Mouse (Mus musculus): ENCODE results near the gene H2-M10.6. TPM values are rescaled to one million over a fixed set of nuclear protein-coding genes. Genes with fewer than 3 reads are reported as not detected.

Gene H2-M10.6
- total RNA-seq, 1 experiment = not detected

- Histone ChIP-seq H3K36me3 (ENCODE audit: control insufficient read depth, insufficient read depth, low read length, poor library complexity, severe bottlenecking) (no peaks in the 10 kb centered on the region), H3K4me1 (ENCODE audit: control insufficient read depth in 2 of 2, insufficient read depth in 2 of 2, low read length in 2 of 2, poor library complexity in 1 of 2) (peaks cover 7 to 11% of the 10 kb centered on the region in 2 experiments; a peak in 3 of 4 replicates), H3K27ac (ENCODE audit: insufficient read depth, low read depth, low read length, poor library complexity, severe bottlenecking) (no peak overlapping the region), H3K9ac (ENCODE audit: insufficient read depth, low read depth, low read length, poor library complexity, severe bottlenecking) (no peak overlapping the region), H3K4me3 (ENCODE audit: insufficient read depth in 1 of 2, low read depth in 1 of 2, low read length in 2 of 2, poor library complexity in 1 of 2, severe bottlenecking in 1 of 2) (no peak overlapping the region), H3K9me3 (ENCODE audit: control insufficient read depth, insufficient read depth, low read depth, low read length) (no peaks in the 10 kb centered on the region)
- in situ Hi-C loops (cut with MboI; ENCODE audit: low sequenced_read_pairs in 2 of 2, unreplicated experiment in 2 of 2) = no loop called here
- TF ChIP-seq HCFC1 (IDR thresholded peaks at IDR 0.05; ENCODE audit: borderline replicate concordance, insufficient read depth, low read length) (no peak), CHD2 (IDR thresholded peaks at IDR 0.05; ENCODE audit: low read depth, low read length) (no peak), ZNF384 (IDR thresholded peaks at IDR 0.05; ENCODE audit: low read depth, low read length) (no peak), MAFK (IDR thresholded peaks at IDR 0.05; ENCODE audit: insufficient read depth, low read depth, low read length) (no peak), ZC3H11A (IDR thresholded peaks at IDR 0.05; ENCODE audit: borderline replicate concordance, low read depth, low read length) (no peak)
- peak; percentile 20 for DNase-seq (ENCODE audit: low read depth, low spot score)
Measured at GRCm38 (mm10) chr17:36832694-36833093, 20.7 kb downstream of the H2-M10.6 start.

- DNase-seq (ENCODE audit: low read depth, low spot score) = peak; percentile 54
- no peak for TF ChIP-seq ZC3H11A (IDR thresholded peaks at IDR 0.05; ENCODE audit: borderline replicate concordance, low read depth, low read length)
- no peak overlapping the region for H3K9ac ChIP-seq (ENCODE audit: insufficient read depth, low read depth, low read length, poor library complexity, severe bottlenecking)
- H3K9me3 ChIP-seq (ENCODE audit: control insufficient read depth, insufficient read depth, low read depth, low read length) = no peaks in the 10 kb centered on the region
- in situ Hi-C loops (cut with MboI; ENCODE audit: low sequenced_read_pairs in 2 of 2, unreplicated experiment in 2 of 2) = no loop called here
- no peaks in the 10 kb centered on the region; the same call in 1 of the 2 replicates for H3K36me3 ChIP-seq (ENCODE audit: control insufficient read depth, insufficient read depth, low read length, poor library complexity, severe bottlenecking)
- peaks cover 14 to 17% of the 10 kb centered on the region in 2 experiments; a peak in 3 of 4 replicates for H3K4me1 ChIP-seq (ENCODE audit: control insufficient read depth in 2 of 2, insufficient read depth in 2 of 2, low read length in 2 of 2, poor library complexity in 1 of 2)
- no peak overlapping the region; the same call in 1 of the 2 replicates for H3K27ac ChIP-seq (ENCODE audit: insufficient read depth, low read depth, low read length, poor library complexity, severe bottlenecking)
- H3K4me3 ChIP-seq (ENCODE audit: insufficient read depth in 1 of 2, low read depth in 1 of 2, low read length in 2 of 2, poor library complexity in 1 of 2, severe bottlenecking in 1 of 2) = no peak overlapping the region
Measured at GRCm38 (mm10) chr17:36835591-36836426, 23.8 kb downstream of the H2-M10.6 start.

- H3K36me3 ChIP-seq (ENCODE audit: control insufficient read depth, insufficient read depth, low read length, poor library complexity, severe bottlenecking) = no peaks in the 10 kb centered on the region; the same call in 1 of the 2 replicates
- peak; percentile 15 for DNase-seq (ENCODE audit: low read depth, low spot score)
- H3K9ac ChIP-seq (ENCODE audit: insufficient read depth, low read depth, low read length, poor library complexity, severe bottlenecking) = peak overlapping the region; percentile 12; the same call in 1 of the 2 replicates
- peaks cover 17% of the 10 kb centered on the region in 2 experiments for H3K4me1 ChIP-seq (ENCODE audit: control insufficient read depth in 2 of 2, insufficient read depth in 2 of 2, low read length in 2 of 2, poor library complexity in 1 of 2)
- TF ChIP-seq ZNF384 (IDR thresholded peaks at IDR 0.05; ENCODE audit: low read depth, low read length) (no peak), CHD2 (IDR thresholded peaks at IDR 0.05; ENCODE audit: low read depth, low read length) (no peak), MAFK (IDR thresholded peaks at IDR 0.05; ENCODE audit: insufficient read depth, low read depth, low read length) (no peak), ZC3H11A (IDR thresholded peaks at IDR 0.05; ENCODE audit: borderline replicate concordance, low read depth, low read length) (no peak), HCFC1 (IDR thresholded peaks at IDR 0.05; ENCODE audit: borderline replicate concordance, insufficient read depth, low read length) (no peak)
- in situ Hi-C loops (cut with MboI; ENCODE audit: low sequenced_read_pairs in 2 of 2, unreplicated experiment in 2 of 2) = no loop called here
- no peaks in the 10 kb centered on the region for H3K9me3 ChIP-seq (ENCODE audit: control insufficient read depth, insufficient read depth, low read depth, low read length)
- H3K4me3 ChIP-seq (ENCODE audit: insufficient read depth in 1 of 2, low read depth in 1 of 2, low read length in 2 of 2, poor library complexity in 1 of 2, severe bottlenecking in 1 of 2) = peak overlapping the region in 1 of 2 experiments; percentile 51; a peak in 2 of 4 replicates
- no peak overlapping the region; the same call in 1 of the 2 replicates for H3K27ac ChIP-seq (ENCODE audit: insufficient read depth, low read depth, low read length, poor library complexity, severe bottlenecking)
Measured at GRCm38 (mm10) chr17:36836427-36836812, 24.4 kb downstream of the H2-M10.6 start.

- Histone ChIP-seq H3K4me1 (ENCODE audit: control insufficient read depth in 2 of 2, insufficient read depth in 2 of 2, low read length in 2 of 2, poor library complexity in 1 of 2) (peaks cover 14 to 18% of the 10 kb centered on the region in 2 experiments), H3K27ac (ENCODE audit: insufficient read depth, low read depth, low read length, poor library complexity, severe bottlenecking) (peak within 1 kb of the TSS; percentile 17; the same call in 1 of the 2 replicates), H3K9me3 (ENCODE audit: control insufficient read depth, insufficient read depth, low read depth, low read length) (no peaks in the 10 kb centered on the region), H3K36me3 (ENCODE audit: control insufficient read depth, insufficient read depth, low read length, poor library complexity, severe bottlenecking) (no peaks in the 10 kb centered on the region; the same call in 1 of the 2 replicates), H3K4me3 (ENCODE audit: insufficient read depth in 1 of 2, low read depth in 1 of 2, low read length in 2 of 2, poor library complexity in 1 of 2, severe bottlenecking in 1 of 2) (peak within 1 kb of the TSS; percentile 78 to 97), H3K9ac (ENCODE audit: insufficient read depth, low read depth, low read length, poor library complexity, severe bottlenecking) (peak within 1 kb of the TSS; percentile 90)
- peak; percentile 96 for DNase-seq (ENCODE audit: low read depth, low spot score)
- in situ Hi-C loops (cut with MboI; ENCODE audit: low sequenced_read_pairs in 2 of 2, unreplicated experiment in 2 of 2) = no loop called here
- TF ChIP-seq ZC3H11A (IDR thresholded peaks at IDR 0.05; ENCODE audit: borderline replicate concordance, low read depth, low read length) (no peak), CHD2 (IDR thresholded peaks at IDR 0.05; ENCODE audit: low read depth, low read length) (peak; percentile 94)
Measured at GRCm38 (mm10) chr17:36836874-36837647, 25.1 kb downstream of the H2-M10.6 start, which contains the start of gene Trim26. Gene Trim26, plus strand, starts transcription at chr17:36837134.
